Mouse (Mus musculus) E14TG2a.4 (cell line): ENCODE measurements around the gene Rnf126.

Source experiments
- CTCF ChIP-seq: conservative IDR thresholded peaks from 2 replicates; pipeline ENCODE4 v1.5.1; 2014; ENCODE audit warnings: low read length
- POU5F1 ChIP-seq: IDR thresholded peaks from 2 replicates; pipeline ENCODE4 v1.6.1; 2014; ENCODE audit warnings: low read length, borderline replicate concordance

GRCm38 (mm10) chr10:79780664-79781015 is 13.9 kb upstream of the Rnf126 start:
- no peak for TF ChIP-seq CTCF
- TF ChIP-seq POU5F1 = no peak
